Mouse (Mus musculus) stomach, postnatal 0 days (tissue): ENCODE results near the gene Fgd5. TPM values are rescaled to one million over a fixed set of nuclear protein-coding genes. Genes with fewer than 3 reads are reported as not detected.

Source experiments
- ATAC-seq: fragments of 200-750 bp; cut with Nextera tagmentation; 2 replicates; pipeline ENCODE4 v1.8.0; 2017; ENCODE audit not compliant: low FRiP score, low TSS enrichment
- DNase-seq: peaks from one replicate; pipeline ENCODE4 v3.0.0-alpha.2; 2016; ENCODE audit warnings: low spot score
- H3K27ac ChIP-seq: fragments of 300-500 bp; sonication (generic); replicated peaks from 2 replicates; pipeline ENCODE4 v1.5.1; 2014; ENCODE audit warnings: mild to moderate bottlenecking, control low read depth
- H3K27me3 ChIP-seq: fragments of 300-500 bp; sonication (generic); 2 replicates; pipeline ENCODE4 v1.6.1; 2014; ENCODE audit warnings: low read length; ENCODE audit not compliant: control insufficient read depth, insufficient read depth
- H3K36me3 ChIP-seq: fragments of 300-500 bp; sonication (generic); 2 replicates; pipeline ENCODE4 v1.6.1; 2014; ENCODE audit warnings: low read length, mixed read lengths; ENCODE audit not compliant: control insufficient read depth, insufficient read depth
- H3K4me1 ChIP-seq: fragments of 300-500 bp; sonication (generic); replicated peaks from 2 replicates; pipeline ENCODE4 v1.6.1; 2014; ENCODE audit warnings: antibody characterized with exemption; ENCODE audit not compliant: control insufficient read depth, insufficient read depth
- H3K4me2 ChIP-seq: fragments of 300-500 bp; sonication (generic); replicated peaks from 2 replicates; pipeline ENCODE4 v1.6.1; 2014; ENCODE audit warnings: low read depth, mild to moderate bottlenecking, control low read depth, moderate library complexity
- H3K4me3 ChIP-seq: fragments of 300-500 bp; sonication (generic); 2 replicates; pipeline ENCODE4 v1.5.1; 2014; ENCODE audit warnings: low read depth, low read length, control low read depth
- H3K9ac ChIP-seq: fragments of 300-500 bp; sonication (generic); 2 replicates; pipeline ENCODE4 v1.6.1; 2014; ENCODE audit warnings: mild to moderate bottlenecking, low read length, control low read depth, mixed read lengths
- H3K9me3 ChIP-seq: fragments of 300-500 bp; sonication (generic); 2 replicates; pipeline ENCODE4 v1.6.1; 2016; ENCODE audit warnings: low read length; ENCODE audit not compliant: control insufficient read depth
- CTCF ChIP-seq: IDR thresholded peaks from 2 replicates; pipeline ENCODE4 v1.5.1; 2016; ENCODE audit warnings: antibody characterized with exemption, low read depth, mild to moderate bottlenecking, moderate library complexity
- EP300 ChIP-seq: optimal IDR thresholded peaks from 2 replicates; pipeline ENCODE3; 2016; ENCODE audit warnings: antibody characterized with exemption
- WGBS: fragments of 180-500 bp; shearing (Covaris S2); extraction: QIAGEN DNeasy Blood & Tissue Kit; methylation state at CpG from one replicate; pipeline ENCODE4 v1.1.7; 2014; 5-methylcytosine and 5-hydroxymethylcytosine counted together
- polyA plus RNA-seq: library from polyadenylated mRNA; unstranded; fragments of >200 nt; fragmentation: Nextera tagmentation; extraction: Ambion mirVana; gene quantifications from 2 replicates; pipeline ENCODE4 v1.2.1, GENCODE M21; 2015

Gene Fgd5
- polyA plus RNA-seq, 1 experiment from 2014 or later, result 2.5 TPM

- ATAC-seq, result no peak
- Histone ChIP-seq H3K4me1 (no peaks in the 10 kb centered on the region), H3K27ac (no peak overlapping the region), H3K9me3 (no peaks in the 10 kb centered on the region), H3K4me2 (no peak overlapping the region), H3K36me3 (no peaks in the 10 kb centered on the region), H3K27me3 (no peaks in the 10 kb centered on the region), H3K4me3 (no peak overlapping the region), H3K9ac (no peak overlapping the region)
- WGBS, result 100% methylated on average over 1 of the region's 1 CpGs
- no peak for TF ChIP-seq CTCF
- no peak for DNase-seq
Observed at GRCm38 (mm10) chr6:92002558-92003285, 24.0 kb downstream of the Fgd5 start.

GRCm38 (mm10) chr6:92003646-92004045 is 25.0 kb downstream of the Fgd5 start:
- Histone ChIP-seq H3K4me3 (no peak overlapping the region), H3K4me2 (no peak overlapping the region), H3K4me1 (no peaks in the 10 kb centered on the region), H3K36me3 (no peaks in the 10 kb centered on the region), H3K9ac (no peak overlapping the region), H3K27me3 (no peaks in the 10 kb centered on the region), H3K9me3 (no peaks in the 10 kb centered on the region), H3K27ac (no peak overlapping the region)
- no peak for TF ChIP-seq CTCF
- TF ChIP-seq EP300, result no peak
- DNase-seq (no peak), ATAC-seq (no peak)
- WGBS, result 55% methylated on average over 2 of the region's 2 CpGs

GRCm38 (mm10) chr6:92004137-92004805 is 25.6 kb downstream of the Fgd5 start:
- WGBS, result 67% methylated on average over 6 of the region's 6 CpGs
- TF ChIP-seq CTCF (no peak), EP300 (no peak)

GRCm38 (mm10) chr6:92004806-92005205 is 26.1 kb downstream of the Fgd5 start:
- no peak for DNase-seq
- TF ChIP-seq EP300 (no peak), CTCF (no peak)
- 64% methylated on average over 3 of the region's 3 CpGs for WGBS
- Histone ChIP-seq H3K4me3 (no peak overlapping the region), H3K27ac (no peak overlapping the region), H3K9ac (no peak overlapping the region), H3K4me2 (no peak overlapping the region), H3K36me3 (no peaks in the 10 kb centered on the region), H3K9me3 (no peaks in the 10 kb centered on the region), H3K4me1 (no peaks in the 10 kb centered on the region), H3K27me3 (no peaks in the 10 kb centered on the region)
- no peak for ATAC-seq

More at GRCm38 (mm10) chr6:92004137-92004805, 25.6 kb downstream of the Fgd5 start:
- DNase-seq, result no peak
- no peak overlapping the region for H3K4me3 ChIP-seq
- H3K4me1 ChIP-seq, result no peaks in the 10 kb centered on the region
- no peaks in the 10 kb centered on the region for H3K36me3 ChIP-seq
- H3K27ac ChIP-seq, result no peak overlapping the region
- no peaks in the 10 kb centered on the region for H3K9me3 ChIP-seq
- no peak overlapping the region for H3K9ac ChIP-seq
- no peak for ATAC-seq
- no peaks in the 10 kb centered on the region for H3K27me3 ChIP-seq
- H3K4me2 ChIP-seq, result no peak overlapping the region

- no peaks in the 10 kb centered on the region for H3K4me1 ChIP-seq
- no peak for TF ChIP-seq EP300
- no peaks in the 10 kb centered on the region for H3K36me3 ChIP-seq
- ATAC-seq, result no peak
- WGBS, result 74% methylated on average over 2 of the region's 2 CpGs
- H3K27me3 ChIP-seq, result no peaks in the 10 kb centered on the region
- DNase-seq, result no peak
- no peak overlapping the region for H3K27ac ChIP-seq
- H3K4me2 ChIP-seq, result no peak overlapping the region
- no peak overlapping the region for H3K9ac ChIP-seq
- H3K9me3 ChIP-seq, result no peaks in the 10 kb centered on the region
- no peak overlapping the region for H3K4me3 ChIP-seq
Observed at GRCm38 (mm10) chr6:92010895-92011294, 32.2 kb downstream of the Fgd5 start.

GRCm38 (mm10) chr6:92012413-92012812 is 33.7 kb downstream of the Fgd5 start:
- no peak for ATAC-seq
- H3K9me3 ChIP-seq, result no peaks in the 10 kb centered on the region

More at GRCm38 (mm10) chr6:92012413-92012812, 33.7 kb downstream of the Fgd5 start:
- 78% methylated on average over 5 of the region's 5 CpGs for WGBS
- Histone ChIP-seq H3K4me1 (no peaks in the 10 kb centered on the region), H3K27me3 (no peaks in the 10 kb centered on the region), H3K4me2 (no peak overlapping the region), H3K27ac (no peak overlapping the region), H3K4me3 (no peak overlapping the region), H3K36me3 (no peaks in the 10 kb centered on the region), H3K9ac (no peak overlapping the region)
- TF ChIP-seq EP300, result no peak
- no peak for TF ChIP-seq CTCF
- DNase-seq, result no peak
